ENCODE assay signal across 10 mouse cellular contexts in the genomic region with DNA sequence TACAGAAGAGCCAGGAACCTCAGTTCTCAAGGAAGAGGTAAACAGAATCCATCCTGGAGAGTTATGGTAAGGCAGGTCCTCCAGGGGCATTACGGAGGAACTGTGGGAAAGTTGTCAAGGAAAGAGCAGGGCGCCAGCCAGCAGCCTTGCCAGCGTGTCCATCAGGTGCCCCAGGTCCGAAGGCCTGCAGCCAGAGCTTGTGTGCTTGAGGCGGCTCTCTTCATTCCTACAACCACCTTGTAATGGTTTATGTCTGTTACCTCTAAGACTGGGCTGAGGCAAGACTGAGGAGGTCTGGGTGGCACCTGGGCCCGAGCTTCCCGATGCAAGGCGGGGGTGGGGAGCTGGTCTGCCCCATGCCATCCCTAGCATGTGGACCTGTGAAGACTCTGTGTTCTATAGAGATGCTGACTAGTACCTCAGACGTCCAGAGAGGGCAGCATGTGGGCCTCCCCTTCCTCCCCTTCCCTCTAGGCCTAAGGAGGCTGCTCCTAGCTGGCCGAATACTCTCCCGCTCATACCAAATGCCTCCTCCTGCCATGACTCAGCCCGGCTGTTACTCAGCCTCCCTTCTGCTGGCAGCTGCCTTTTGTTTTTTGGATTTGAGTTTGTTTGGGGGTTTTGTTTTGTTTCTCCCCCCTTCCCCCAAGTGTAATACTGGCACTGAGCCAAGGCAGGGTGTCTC. TPM values are rescaled to one million over a fixed set of nuclear protein-coding genes. Genes with fewer than 3 reads are reported as not detected.
A peak's percentile ranks its signal among the peaks of the same experiment; 100 is the strongest.
DNase-seq lines count a peak whose midpoint lies in the region; ATAC-seq lines count a peak whose summit lies in the region.
"Had no signal": no experiment of that assay in that cellular context is flagged by ENCODE, and none has a peak within 500 bp of the region (broad histone marks: within the 10 kb centered on the region; RNA-seq: fewer than 3 reads in every experiment).

No protein-coding gene starts in this region.

- peak; percentile 2; the same call in 1 of the 2 replicates for ATAC-seq in forebrain, embryonic 12.5 days (ENCODE audit: low FRiP score)
- ATAC-seq in erythroblast, adult 5-6 weeks (replicated peaks; ENCODE audit: low FRiP score, poor library complexity, severe bottlenecking) = no peak
- ATAC-seq in heart, embryonic 12.5 days (ENCODE audit: insufficient number of reproducible peaks, low FRiP score) = no peak

- H3K4me1 ChIP-seq in heart, embryonic 10.5 days = peaks cover 36% of the 10 kb centered on the region
- peaks cover 51% of the 10 kb centered on the region for H3K4me1 ChIP-seq in forebrain, embryonic 12.5 days
- H3K4me1 ChIP-seq in heart, embryonic 12.5 days (replicated peaks) = peaks cover 13% of the 10 kb centered on the region; the same call in 1 of the 2 replicates

- H3K27me3 ChIP-seq in heart, embryonic 10.5 days (ENCODE audit: insufficient read depth, poor library complexity, severe bottlenecking) = peaks cover 73% of the 10 kb centered on the region
- 0 out of 2 replicates have a peak, but pooled peaks cover 9% of the 10 kb centered on the region for H3K27me3 ChIP-seq in forebrain, embryonic 12.5 days
- peaks cover 39% of the 10 kb centered on the region for H3K27me3 ChIP-seq in heart, embryonic 12.5 days (replicated peaks)

- WGBS in heart, embryonic 10.5 days = 63% methylated on average over 12 of the region's 12 CpGs
- 64% methylated on average over 12 of the region's 12 CpGs for WGBS in forebrain, embryonic 12.5 days
- 57% methylated on average over 12 of the region's 12 CpGs for WGBS in heart, embryonic 12.5 days

- no peak overlapping the region for H3K27ac ChIP-seq in heart, embryonic 10.5 days
- peak overlapping the region; percentile 94 for H3K27ac ChIP-seq in forebrain, embryonic 12.5 days
- no peak overlapping the region for H3K27ac ChIP-seq in heart, embryonic 12.5 days (ENCODE audit: poor library complexity, severe bottlenecking)
- H3K27ac ChIP-seq: liver, embryonic 13.5 days had no signal

- H3K9ac ChIP-seq in forebrain, embryonic 12.5 days = no peak overlapping the region; the same call in 1 of the 2 replicates
- no peak overlapping the region for H3K9ac ChIP-seq in heart, embryonic 12.5 days
- H3K9ac ChIP-seq: liver, embryonic 13.5 days had no signal

- no peaks in the 10 kb centered on the region for H3K9me3 ChIP-seq in heart, embryonic 10.5 days
- H3K9me3 ChIP-seq in forebrain, embryonic 12.5 days = no peaks in the 10 kb centered on the region
- no peaks in the 10 kb centered on the region for H3K9me3 ChIP-seq in heart, embryonic 12.5 days (replicated peaks)
- H3K9me3 ChIP-seq: liver, embryonic 13.5 days had no signal

- peak; percentile 37 for DNase-seq in heart, postnatal 4 days
- no peak for DNase-seq in heart, embryonic 10.5 days (ENCODE audit: low spot score)
- DNase-seq in right cerebral cortex, adult 2 months (ENCODE audit: low spot score in 2 of 2) = peak; percentile 63 to 66
- no peak for DNase-seq in right cerebral cortex, postnatal 4 days
- DNase-seq in right cerebral cortex, postnatal 36 days (ENCODE audit: low spot score in 2 of 2) = peak; percentile 36 to 44
- DNase-seq: liver, embryonic 13.5 days had no signal

- H3K4me2 ChIP-seq in forebrain, embryonic 12.5 days = no peak overlapping the region
- H3K4me2 ChIP-seq in heart, embryonic 12.5 days = no peak overlapping the region
- H3K4me2 ChIP-seq: liver, embryonic 13.5 days had no signal

- no peaks in the 10 kb centered on the region for H3K36me3 ChIP-seq in heart, embryonic 10.5 days
- H3K36me3 ChIP-seq in forebrain, embryonic 12.5 days (replicated peaks) = no peaks in the 10 kb centered on the region
- H3K36me3 ChIP-seq in heart, embryonic 12.5 days = no peaks in the 10 kb centered on the region
- H3K36me3 ChIP-seq: liver, embryonic 13.5 days had no signal

- H3K4me3 ChIP-seq in heart, embryonic 10.5 days = no peak overlapping the region
- no peak overlapping the region for H3K4me3 ChIP-seq in forebrain, embryonic 12.5 days (replicated peaks)
- no peak overlapping the region for H3K4me3 ChIP-seq in heart, embryonic 12.5 days
- H3K4me3 ChIP-seq: liver, embryonic 13.5 days had no signal

RNA-seq across cellular contexts. Expression of gene Endov, which starts 25.7 kb away (rescaled TPM):
- total RNA-seq in heart, postnatal 4 days (2021) = 10 to 100 TPM; 15.7 to 17.4 TPM
- polyA plus RNA-seq in heart, embryonic 10.5 days (2016; fragmentation: Nextera tagmentation; extraction: Ambion mirVana) = 16.2 and 17.2 TPM in 2 replicates
- polyA plus RNA-seq in forebrain, embryonic 12.5 days (2016; fragmentation: Nextera tagmentation; extraction: Ambion mirVana) = 23.1 and 23.5 TPM in 2 replicates
- 2.9 and 3.1 TPM in 2 replicates for total RNA-seq in erythroblast, adult 5-6 weeks (2015; ENCODE audit: low replicate concordance)
- total RNA-seq in erythroblast, adult 5-6 weeks (2017; ENCODE audit: low replicate concordance) = 3.8 and 4.8 TPM in 2 replicates
- polyA plus RNA-seq in heart, embryonic 12.5 days (2016; fragmentation: Nextera tagmentation; extraction: Ambion mirVana) = 12.9 and 14.7 TPM in 2 replicates

RNA-seq across cellular contexts. Expression of gene Nptx1, which starts 30.7 kb away (rescaled TPM):
- under 1 TPM; 0.50 to 0.74 TPM for total RNA-seq in heart, postnatal 4 days (2021)
- 0.49 and 0.88 TPM in 2 replicates for polyA plus RNA-seq in heart, embryonic 10.5 days (2016; fragmentation: Nextera tagmentation; extraction: Ambion mirVana)
- polyA plus RNA-seq in forebrain, embryonic 12.5 days (2016; fragmentation: Nextera tagmentation; extraction: Ambion mirVana) = 4.0 and 4.8 TPM in 2 replicates
- total RNA-seq in erythroblast, adult 5-6 weeks (2015; ENCODE audit: low replicate concordance) = not detected in 2 replicates
- not detected in 2 replicates for total RNA-seq in erythroblast, adult 5-6 weeks (2017; ENCODE audit: low replicate concordance)
- polyA plus RNA-seq in heart, embryonic 12.5 days (2016; fragmentation: Nextera tagmentation; extraction: Ambion mirVana) = 1.8 and 2.1 TPM in 2 replicates
- total RNA-seq: MEL had no signal

Comparison
In these comparisons a context has a peak if more than half of its experiments do, and no peak if none do; other contexts are left out.
1. DNase-seq: peak in heart, postnatal 4 days (single experiment), right cerebral cortex, adult 2 months (2 of 2) and right cerebral cortex, postnatal 36 days (2 of 2); none in heart, embryonic 10.5 days (single experiment) and right cerebral cortex, postnatal 4 days (single experiment).